Mouse (Mus musculus) myocyte (in vitro differentiated cells): Measurements from ENCODE around the gene Otud4.
"Not testable (repeated sequence)": the region's sequence is repeated elsewhere in the genome, so short reads cannot be mapped to it uniquely, and the experiment has no call there.

Source experiments
- POLR2A ChIP-seq: IDR thresholded peaks from one replicate; pipeline ENCODE4 v1.6.1; 2011; ENCODE audit warnings: low read depth, mild to moderate bottlenecking, control low read depth, moderate library complexity; ENCODE audit not compliant: insufficient read length
- USF1 ChIP-seq: IDR thresholded peaks from one replicate; pipeline ENCODE4 v1.6.1; 2011; ENCODE audit warnings: low read depth, mild to moderate bottlenecking, control low read depth, moderate library complexity

- not testable (repeated sequence) for TF ChIP-seq POLR2A, USF1
These were observed 46.5 kb downstream of the Otud4 start for GRCm38 (mm10) chr8:79685927-79686326.
